Mouse (Mus musculus) heart, adult 8-10 months (tissue): ENCODE measurements around the gene Rnpep. TPM values are rescaled to one million over a fixed set of nuclear protein-coding genes. Genes with fewer than 3 reads are reported as not detected.
"Not testable (repeated sequence)": the region's sequence is repeated elsewhere in the genome, so short reads cannot be mapped to it uniquely, and the experiment has no call there.

Source experiments
- DNase-seq: peaks from one replicate; pipeline ENCODE4 v3.0.0; 2022; ENCODE audit warnings: low spot score
- total RNA-seq, 4 experiments: library from RNA; stranded (reverse); gene quantifications; 2 replicates each; pipeline ENCODE4 v1.2.4; 2022

Gene Rnpep
- total RNA-seq, 4 experiments from 2014 or later: 18.9 to 22.7 (median 21.2) TPM

- no peak for DNase-seq
Observed at GRCm38 (mm10) chr1:135258380-135259127, 25.3 kb downstream of the Rnpep start, which contains the start of gene Elf3. Gene Elf3, minus strand, starts transcription at chr1:135258568.

- DNase-seq: no peak
Observed at GRCm38 (mm10) chr1:135256299-135256698, 27.6 kb downstream of the Rnpep start.

GRCm38 (mm10) chr1:135252854-135253253 is 31.0 kb downstream of the Rnpep start:
- no peak for DNase-seq

GRCm38 (mm10) chr1:135251405-135251804 is 32.5 kb downstream of the Rnpep start:
- DNase-seq: no peak

GRCm38 (mm10) chr1:135250706-135251105 is 33.2 kb downstream of the Rnpep start:
- no peak for DNase-seq

- no peak for DNase-seq
Observed at GRCm38 (mm10) chr1:135248434-135248850, 35.4 kb downstream of the Rnpep start.

GRCm38 (mm10) chr1:135244014-135244413 is 39.9 kb downstream of the Rnpep start:
- DNase-seq: no peak

GRCm38 (mm10) chr1:135240206-135240605 is 43.7 kb downstream of the Rnpep start:
- DNase-seq: not testable (repeated sequence)

GRCm38 (mm10) chr1:135237131-135237851 is 46.6 kb downstream of the Rnpep start:
- DNase-seq: no peak

GRCm38 (mm10) chr1:135234771-135235170 is 49.1 kb downstream of the Rnpep start:
- no peak for DNase-seq

- DNase-seq: no peak
Observed at GRCm38 (mm10) chr1:135233961-135234360, 49.9 kb downstream of the Rnpep start.

GRCm38 (mm10) chr1:135231878-135232277 is 52.0 kb downstream of the Rnpep start:
- not testable (repeated sequence) for DNase-seq

- no peak for DNase-seq
Observed at GRCm38 (mm10) chr1:135227339-135227950, 56.4 kb downstream of the Rnpep start.

GRCm38 (mm10) chr1:135224981-135225604 is 58.8 kb downstream of the Rnpep start:
- no peak for DNase-seq

GRCm38 (mm10) chr1:135224147-135224546 is 59.7 kb downstream of the Rnpep start:
- DNase-seq: no peak

- DNase-seq: no peak
Observed at GRCm38 (mm10) chr1:135217607-135218233, 66.2 kb downstream of the Rnpep start.

GRCm38 (mm10) chr1:135213772-135214640 is 69.9 kb downstream of the Rnpep start:
- DNase-seq: no peak
